Mouse (Mus musculus): Measurements from ENCODE around the gene Prkcb.

DNA sequence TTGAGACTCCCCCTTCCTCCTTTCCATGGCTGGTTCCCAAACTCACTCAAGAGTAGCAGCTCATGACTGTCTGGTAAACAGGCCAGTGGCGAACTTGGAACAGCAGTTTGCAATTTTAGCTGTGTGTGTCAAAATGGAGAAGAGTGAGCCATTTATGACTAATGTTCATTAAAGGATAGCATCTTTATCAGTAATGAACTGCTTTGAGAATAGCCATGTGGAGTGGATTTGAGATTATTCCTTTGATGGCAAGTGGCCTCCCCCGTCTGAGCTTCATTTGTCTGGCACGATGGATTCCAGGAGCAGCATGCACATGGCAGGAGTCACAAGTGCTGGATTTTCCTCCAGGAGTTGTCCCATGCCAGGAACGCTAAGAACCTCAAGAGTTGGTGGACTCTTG lies 281.9 kb downstream of the Prkcb start:
- TF ChIP-seq CTCF (IDR thresholded peaks at IDR 0.05; ENCODE audit: borderline replicate concordance, extremely low read depth, insufficient read depth, insufficient read length) (no peak), POLR2A (IDR thresholded peaks at IDR 0.05; ENCODE audit: borderline replicate concordance, extremely low read depth, insufficient read depth, insufficient read length, poor library complexity, severe bottlenecking) (no peak)
